26 mouse cellular contexts compared by ENCODE assay signal in the genomic region with DNA sequence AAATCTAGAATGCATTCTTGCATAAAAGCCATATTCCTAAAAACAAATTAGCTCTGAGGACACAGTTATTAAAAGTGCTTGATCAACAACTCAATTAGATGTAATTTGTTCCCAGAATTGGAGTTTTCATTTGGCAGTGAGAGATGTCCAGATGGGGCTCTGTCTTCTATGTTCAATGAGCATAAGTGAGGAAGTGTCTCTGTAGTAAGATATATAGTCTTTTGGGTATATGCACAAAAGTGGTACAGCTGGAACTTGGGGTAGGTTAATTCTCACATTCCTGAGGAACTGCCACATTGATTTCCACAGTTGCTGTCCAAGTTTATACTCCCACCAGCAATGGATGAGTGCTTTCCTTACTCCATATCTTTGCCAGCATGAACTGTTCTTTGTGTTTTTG.
"Had no signal": no experiment of that assay in that cellular context is flagged by ENCODE, and none has a peak within 500 bp of the region (broad histone marks: within the 10 kb centered on the region; RNA-seq: fewer than 3 reads in every experiment).

No protein-coding gene starts in this region.

- DNase-seq: cerebellum, adult 9-10 months; cerebellum, adult 9-11 months; cerebellum, postnatal 10 days; cerebellum, postnatal 14 days; cerebellum, postnatal 25 days; cerebellum, postnatal 36 days; embryo, embryonic 11 days; forebrain, postnatal 0 days; gastrocnemius, adult 2 months; gastrocnemius, postnatal 10 days; gastrocnemius, postnatal 14 days; gastrocnemius, postnatal 25 days; gastrocnemius, postnatal 36 days; heart, adult 11 months; heart, adult 18-20 months; heart, adult 2 months had no signal

- H3K9me3 ChIP-seq: embryonic facial prominence, embryonic 10.5 days; embryonic facial prominence, embryonic 12.5 days; embryonic facial prominence, embryonic 13.5 days; embryonic facial prominence, embryonic 15.5 days; forebrain, embryonic 10.5 days; forebrain, embryonic 12.5 days; forebrain, embryonic 13.5 days; forebrain, embryonic 15.5 days had no signal

- H3K9ac ChIP-seq: embryonic facial prominence, embryonic 12.5 days; embryonic facial prominence, embryonic 13.5 days; embryonic facial prominence, embryonic 15.5 days; forebrain, embryonic 12.5 days; forebrain, embryonic 13.5 days; forebrain, embryonic 15.5 days; forebrain, postnatal 0 days had no signal

- H3K36me3 ChIP-seq: embryonic facial prominence, embryonic 10.5 days; embryonic facial prominence, embryonic 12.5 days; embryonic facial prominence, embryonic 13.5 days; embryonic facial prominence, embryonic 15.5 days; forebrain, embryonic 10.5 days; forebrain, embryonic 12.5 days; forebrain, embryonic 15.5 days had no signal

- H3K4me3 ChIP-seq: embryonic facial prominence, embryonic 10.5 days; embryonic facial prominence, embryonic 12.5 days; embryonic facial prominence, embryonic 13.5 days; embryonic facial prominence, embryonic 15.5 days; erythroblast, embryonic 14.5 days; forebrain, embryonic 10.5 days; forebrain, embryonic 12.5 days; forebrain, embryonic 13.5 days; forebrain, embryonic 15.5 days; gastrocnemius, adult 2 months; heart, adult 2 months had no signal

- H3K27me3 ChIP-seq: embryonic facial prominence, embryonic 12.5 days; embryonic facial prominence, embryonic 13.5 days; embryonic facial prominence, embryonic 15.5 days; forebrain, embryonic 12.5 days; forebrain, embryonic 13.5 days; forebrain, embryonic 15.5 days had no signal

- H3K4me1 ChIP-seq: embryonic facial prominence, embryonic 10.5 days; embryonic facial prominence, embryonic 12.5 days; embryonic facial prominence, embryonic 13.5 days; embryonic facial prominence, embryonic 15.5 days; forebrain, embryonic 10.5 days; forebrain, embryonic 12.5 days; forebrain, embryonic 13.5 days; forebrain, embryonic 15.5 days had no signal

- H3K4me2 ChIP-seq: embryonic facial prominence, embryonic 12.5 days; embryonic facial prominence, embryonic 13.5 days; embryonic facial prominence, embryonic 15.5 days; forebrain, embryonic 12.5 days; forebrain, embryonic 13.5 days; forebrain, embryonic 15.5 days had no signal

- ATAC-seq: forebrain, embryonic 13.5 days; forebrain, embryonic 14.5 days; forebrain, embryonic 15.5 days; forebrain, postnatal 0 days had no signal

- H3K27ac ChIP-seq: embryonic facial prominence, embryonic 10.5 days; embryonic facial prominence, embryonic 12.5 days; embryonic facial prominence, embryonic 13.5 days; embryonic facial prominence, embryonic 15.5 days; forebrain, embryonic 10.5 days; forebrain, embryonic 12.5 days; forebrain, embryonic 13.5 days; forebrain, embryonic 15.5 days; gastrocnemius, adult 2 months; heart, adult 2 months had no signal
